Mouse (Mus musculus) myocyte (in vitro differentiated cells): ENCODE measurements at regions not wholly inside any gene's neighbourhood (a gene's known extent, or its start where the extent isn't known, plus 50 kb on each side); places are given as distances from the start of the nearest gene placed in this dataset.

Experiments used
- H3K27me3 ChIP-seq: one replicate; pipeline ENCODE4 v1.6.1; 2011; ENCODE audit not compliant: control insufficient read depth, insufficient read depth, insufficient read length
- H3K36me3 ChIP-seq: one replicate; pipeline ENCODE4 v1.6.1; 2011; ENCODE audit not compliant: control insufficient read depth, insufficient read depth
- H3K4me2 ChIP-seq: one replicate; pipeline ENCODE4 v1.6.1; 2011; ENCODE audit warnings: low read depth, control low read depth
- H3K4me3 ChIP-seq: one replicate; pipeline ENCODE4 v1.5.1; 2011; ENCODE audit warnings: mild to moderate bottlenecking, control low read depth, moderate library complexity
- H3K79me2 ChIP-seq: one replicate; pipeline ENCODE4 v1.6.1; 2011; ENCODE audit not compliant: control insufficient read depth, insufficient read depth
- H3ac ChIP-seq: one replicate; pipeline ENCODE4 v1.6.1; 2011; ENCODE audit not compliant: control insufficient read depth, insufficient read length
- CEBPB ChIP-seq: IDR thresholded peaks from 2 replicates; pipeline ENCODE4 v1.6.1; 2011; ENCODE audit warnings: mild to moderate bottlenecking, moderate library complexity; ENCODE audit not compliant: poor library complexity, insufficient read depth, severe bottlenecking
- E2F4 ChIP-seq: IDR thresholded peaks from one replicate; pipeline ENCODE4 v1.6.1; 2011; ENCODE audit warnings: mild to moderate bottlenecking, control low read depth, moderate library complexity; ENCODE audit not compliant: insufficient read depth
- MAX ChIP-seq: IDR thresholded peaks from one replicate; pipeline ENCODE4 v1.6.1; 2011; ENCODE audit warnings: low read depth, mild to moderate bottlenecking, control low read depth
- MYOD1 ChIP-seq, 3 experiments: IDR thresholded peaks; one replicate each; pipeline ENCODE4 v1.6.1; 2011; ENCODE audit warnings: control low read depth in 2 of 3, low read depth in 2 of 3, mild to moderate bottlenecking in 2 of 3, moderate library complexity in 1 of 3; ENCODE audit not compliant: insufficient read length in 2 of 3, control insufficient read depth in 1 of 3
- MYOG ChIP-seq, 3 experiments: IDR thresholded peaks; one replicate each; pipeline ENCODE4 v1.6.1; 2011; ENCODE audit warnings: control low read depth in 2 of 3, low read depth in 2 of 3, mild to moderate bottlenecking in 2 of 3; ENCODE audit not compliant: insufficient read length in 2 of 3, control insufficient read depth in 1 of 3, insufficient read depth in 1 of 3
- POLR2A ChIP-seq: IDR thresholded peaks from one replicate; pipeline ENCODE4 v1.6.1; 2011; ENCODE audit warnings: low read depth, mild to moderate bottlenecking, control low read depth, moderate library complexity; ENCODE audit not compliant: insufficient read length
- POLR2AphosphoS2 ChIP-seq: IDR thresholded peaks from one replicate; pipeline ENCODE4 v1.6.1; 2011; ENCODE audit warnings: low read depth, control low read depth; ENCODE audit not compliant: insufficient read length
- REST ChIP-seq: IDR thresholded peaks from one replicate; pipeline ENCODE4 v1.6.1; 2011; ENCODE audit warnings: mild to moderate bottlenecking, control low read depth, moderate library complexity; ENCODE audit not compliant: insufficient read depth, insufficient read length
- SRF ChIP-seq: IDR thresholded peaks from one replicate; pipeline ENCODE4 v1.6.1; 2011; ENCODE audit warnings: low read depth; ENCODE audit not compliant: control insufficient read depth, insufficient read length
- TCF12 ChIP-seq: IDR thresholded peaks from one replicate; pipeline ENCODE4 v1.6.1; 2011; ENCODE audit warnings: mild to moderate bottlenecking, control low read depth; ENCODE audit not compliant: poor library complexity, insufficient read depth, severe bottlenecking
- TCF3 ChIP-seq: IDR thresholded peaks from one replicate; pipeline ENCODE4 v1.6.1; 2011; ENCODE audit warnings: low read depth, control low read depth; ENCODE audit not compliant: insufficient read length
- USF1 ChIP-seq: IDR thresholded peaks from one replicate; pipeline ENCODE4 v1.6.1; 2011; ENCODE audit warnings: low read depth, mild to moderate bottlenecking, control low read depth, moderate library complexity

DNA sequence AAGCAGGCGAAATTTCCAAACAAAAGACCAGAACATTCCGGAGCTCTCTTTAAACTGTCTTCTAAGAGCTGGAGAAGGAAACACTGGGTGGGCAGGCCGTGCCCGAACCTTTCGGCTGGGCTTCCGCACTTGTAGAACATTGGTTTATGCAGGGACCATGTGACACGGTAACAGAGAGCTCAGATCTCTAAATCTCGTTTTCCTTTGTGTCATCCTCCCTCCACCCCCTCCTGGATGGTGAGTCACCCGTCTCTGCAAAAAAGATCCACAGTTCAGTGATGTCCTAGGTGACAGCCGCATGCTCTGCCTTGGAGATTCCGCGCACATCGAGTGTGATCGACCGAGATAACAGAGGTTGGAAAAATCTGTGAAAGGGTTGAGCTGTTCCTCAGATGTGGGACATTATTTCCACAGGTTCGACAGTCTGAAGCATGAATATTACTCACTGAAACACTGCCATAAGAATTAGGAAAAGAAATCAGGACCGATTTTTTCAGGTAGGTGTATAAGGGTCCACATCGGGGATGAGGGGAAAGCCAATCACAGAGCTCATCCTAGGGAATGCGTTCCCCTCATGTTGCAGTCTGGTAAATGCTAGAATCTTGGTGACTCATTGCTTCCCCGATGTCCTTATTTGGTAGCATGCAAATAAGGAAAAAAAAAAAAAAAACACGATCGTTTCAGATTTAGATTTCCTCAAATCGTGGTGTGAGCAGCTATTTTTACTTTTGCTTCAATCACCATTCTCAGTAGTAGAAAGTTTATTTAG is 70.0 kb upstream of the Foxo1 start:
- no peaks in the 10 kb centered on the region for H3K79me2 ChIP-seq

DNA sequence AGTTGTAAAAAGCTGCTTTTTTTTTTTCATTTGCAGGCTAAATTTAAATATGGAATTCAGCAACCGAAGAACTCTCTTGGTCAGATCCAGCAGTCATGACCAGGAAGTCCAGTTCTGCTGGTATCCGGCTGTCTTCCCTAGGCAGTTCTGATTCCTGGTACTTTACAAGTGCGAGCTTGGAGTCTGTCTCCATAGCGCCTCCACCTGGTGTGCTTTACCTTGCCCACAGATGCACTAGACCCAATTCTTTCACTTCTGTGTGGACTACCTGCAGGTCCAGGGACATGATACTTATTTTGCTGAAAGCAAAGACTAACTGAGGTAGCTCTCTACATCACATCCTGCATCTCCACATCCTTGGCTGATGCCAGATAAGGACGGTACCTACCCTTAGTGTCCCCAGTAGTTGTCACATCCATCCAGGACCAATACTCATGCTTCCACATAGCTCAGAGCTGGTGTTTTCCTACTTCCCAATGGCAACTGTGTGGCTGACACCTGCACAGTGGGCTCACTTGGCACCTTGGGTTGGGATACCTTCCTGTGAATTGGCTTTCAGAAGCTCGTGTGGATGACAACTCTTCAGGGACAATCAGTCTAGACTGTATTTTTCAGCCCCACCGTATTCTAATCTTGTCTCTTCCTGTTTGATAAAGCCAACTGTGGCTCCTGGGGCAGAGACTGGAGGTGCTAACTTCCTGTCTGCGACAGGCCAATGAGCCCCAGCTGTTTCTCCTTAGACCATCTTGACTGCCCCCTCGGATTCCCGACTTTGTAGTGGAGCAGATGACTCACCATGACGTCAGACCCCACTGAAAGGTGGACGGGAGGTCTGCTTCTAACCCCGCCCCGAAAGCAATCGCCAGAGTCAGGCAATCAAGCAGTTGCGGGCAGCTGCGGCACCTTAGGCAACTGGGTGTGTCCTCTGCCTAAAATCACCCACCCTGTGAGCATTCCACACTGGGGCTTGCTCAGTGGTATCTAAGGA is 69.1 kb upstream of the Foxo1 start:
- Histone ChIP-seq H3ac (no peak overlapping the region), H3K4me3 (peak overlapping the region; percentile 26), H3K4me2 (peak overlapping the region; percentile 97), H3K36me3 (no peaks in the 10 kb centered on the region), H3K79me2 (no peaks in the 10 kb centered on the region), H3K27me3 (no peaks in the 10 kb centered on the region)
- TF ChIP-seq E2F4 = no peak
- peak in 1 of 3 experiments; percentile 58 for TF ChIP-seq MYOG (IDR thresholded peaks at IDR 0.05; ENCODE audit: control insufficient read depth in 1 of 3, insufficient read depth in 1 of 3, insufficient read length in 2 of 3, low read depth in 2 of 3)
- TF ChIP-seq MYOD1 (IDR thresholded peaks at IDR 0.05; ENCODE audit: control insufficient read depth in 1 of 3, insufficient read length in 2 of 3, low read depth in 2 of 3) = peak in 2 of 3 experiments; percentile 3 to 50
- no peak for TF ChIP-seq TCF3

More for the DNA sequence above, 70.0 kb upstream of the Foxo1 start:
- TF ChIP-seq MYOD1 (IDR thresholded peaks at IDR 0.05; ENCODE audit: control insufficient read depth in 1 of 3, insufficient read length in 2 of 3, low read depth in 2 of 3) = no peak
- no peak for TF ChIP-seq E2F4
- TF ChIP-seq CEBPB = no peak
- TF ChIP-seq MAX = peak; percentile 33
- peak; percentile 49 for TF ChIP-seq POLR2A
- TF ChIP-seq TCF3 = no peak
- peak; percentile 95 for TF ChIP-seq USF1
- TF ChIP-seq MYOG (IDR thresholded peaks at IDR 0.05; ENCODE audit: control insufficient read depth in 1 of 3, insufficient read depth in 1 of 3, insufficient read length in 2 of 3, low read depth in 2 of 3) = no peak
- no peak for TF ChIP-seq REST
- peak; percentile 88 for TF ChIP-seq SRF
- peak; percentile 56 for TF ChIP-seq POLR2AphosphoS2
- TF ChIP-seq TCF12 = no peak
- Histone ChIP-seq H3K4me3 (peak overlapping the region; percentile 26), H3K4me2 (peak overlapping the region; percentile 97), H3K36me3 (no peaks in the 10 kb centered on the region), H3K27me3 (no peaks in the 10 kb centered on the region), H3ac (no peak overlapping the region)

DNA sequence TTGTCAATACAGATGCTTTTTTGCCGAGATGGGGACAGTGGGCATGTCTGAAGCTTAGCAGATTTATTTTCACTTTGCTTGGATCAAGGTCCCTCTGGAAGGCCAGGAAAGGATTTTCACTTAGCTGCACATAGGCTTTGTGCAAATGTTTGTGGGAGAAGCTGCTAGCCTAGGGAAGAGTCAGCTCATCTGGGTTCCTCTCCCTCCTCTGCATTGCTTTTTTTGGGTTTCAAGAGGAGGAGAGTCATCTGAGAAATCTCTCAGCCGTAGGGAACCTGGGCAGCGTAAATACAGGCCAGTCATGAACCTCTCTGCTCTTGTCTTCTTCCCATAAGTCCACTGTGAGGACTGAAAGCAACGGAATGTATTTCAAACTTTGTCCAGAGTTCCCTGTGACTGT is 68.0 kb upstream of the Foxo1 start:
- Histone ChIP-seq H3K36me3 (no peaks in the 10 kb centered on the region), H3K27me3 (no peaks in the 10 kb centered on the region), H3ac (no peak overlapping the region), H3K79me2 (no peaks in the 10 kb centered on the region), H3K4me3 (no peak overlapping the region), H3K4me2 (no peak overlapping the region)
- TF ChIP-seq USF1 (no peak), REST (no peak), MYOG (IDR thresholded peaks at IDR 0.05; ENCODE audit: control insufficient read depth in 1 of 3, insufficient read depth in 1 of 3, insufficient read length in 2 of 3, low read depth in 2 of 3) (no peak), POLR2AphosphoS2 (no peak), CEBPB (no peak), MYOD1 (IDR thresholded peaks at IDR 0.05; ENCODE audit: control insufficient read depth in 1 of 3, insufficient read length in 2 of 3, low read depth in 2 of 3) (no peak), E2F4 (no peak), POLR2A (no peak), TCF3 (no peak), SRF (no peak), MAX (no peak)

DNA sequence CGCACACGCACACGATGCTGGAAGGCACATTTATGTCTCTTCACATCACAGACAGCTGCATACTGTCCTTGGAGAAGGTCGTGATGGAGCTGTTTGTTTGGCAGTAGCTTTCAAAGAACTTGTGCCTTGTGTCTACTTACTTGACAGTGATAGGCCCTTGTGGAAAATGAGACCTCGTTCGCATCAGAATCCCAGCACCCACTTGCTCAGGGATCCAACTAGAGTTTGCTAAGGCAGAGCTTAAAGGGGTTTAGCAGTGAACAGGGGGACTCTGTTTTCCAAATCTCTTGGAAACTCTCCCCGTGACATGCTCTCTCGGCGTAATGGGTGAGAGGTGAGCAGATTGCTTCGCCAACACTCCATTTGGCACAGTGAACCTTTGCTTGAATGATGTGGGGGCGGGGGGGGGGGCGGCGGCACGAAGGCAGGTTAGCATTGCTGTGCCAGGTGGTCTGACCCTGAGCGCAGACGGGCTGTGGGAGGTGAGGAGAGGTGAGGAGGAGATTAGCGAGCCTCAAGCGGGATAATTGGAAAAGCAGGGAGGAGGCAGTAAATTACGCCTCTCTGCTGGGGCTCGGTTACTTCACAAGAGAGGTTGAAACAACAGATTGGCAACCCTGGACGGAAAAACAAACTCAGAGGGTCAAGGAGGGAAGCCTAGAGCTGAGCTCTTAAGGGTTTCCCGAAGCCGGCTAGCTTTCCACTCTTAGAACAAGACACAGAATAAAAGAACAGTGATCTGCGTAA is 57.4 kb upstream of the Foxo1 start:
- Histone ChIP-seq H3K27me3 (no peaks in the 10 kb centered on the region), H3ac (no peak overlapping the region), H3K79me2 (no peaks in the 10 kb centered on the region), H3K4me2 (no peak overlapping the region), H3K36me3 (no peaks in the 10 kb centered on the region), H3K4me3 (no peak overlapping the region)
- TF ChIP-seq CEBPB = no peak
- no peak for TF ChIP-seq TCF12
- no peak for TF ChIP-seq MYOD1 (IDR thresholded peaks at IDR 0.05; ENCODE audit: control insufficient read depth in 1 of 3, insufficient read length in 2 of 3, low read depth in 2 of 3)
- TF ChIP-seq USF1 = no peak
- no peak for TF ChIP-seq E2F4
- no peak for TF ChIP-seq REST
- no peak for TF ChIP-seq POLR2AphosphoS2
- no peak for TF ChIP-seq TCF3
- no peak for TF ChIP-seq MYOG (IDR thresholded peaks at IDR 0.05; ENCODE audit: control insufficient read depth in 1 of 3, insufficient read depth in 1 of 3, insufficient read length in 2 of 3, low read depth in 2 of 3)
- TF ChIP-seq POLR2A = no peak
- TF ChIP-seq SRF = no peak
- no peak for TF ChIP-seq MAX
